Mouse (Mus musculus) kidney, embryonic 14.5 days (tissue): Measurements from ENCODE around the gene Cldn12. TPM values are rescaled to one million over a fixed set of nuclear protein-coding genes. Genes with fewer than 3 reads are reported as not detected.

Experiments
- ATAC-seq: fragments of 200-750 bp; cut with Nextera tagmentation; 2 replicates; pipeline ENCODE4 v1.8.0; 2017; ENCODE audit warnings: moderate number of reproducible peaks, mild to moderate bottlenecking, moderate TSS enrichment, moderate library complexity; ENCODE audit not compliant: low FRiP score, low TSS enrichment
- H3K27ac ChIP-seq: fragments of 300-500 bp; sonication (generic); 2 replicates; pipeline ENCODE4 v1.5.1; 2014; ENCODE audit warnings: low read depth, mild to moderate bottlenecking, low read length, moderate library complexity, mixed read lengths
- H3K27me3 ChIP-seq: fragments of 300-500 bp; sonication (generic); 2 replicates; pipeline ENCODE4 v1.6.1; 2014; ENCODE audit warnings: mild to moderate bottlenecking, low read length; ENCODE audit not compliant: control insufficient read depth, insufficient read depth
- H3K36me3 ChIP-seq: fragments of 300-500 bp; sonication (generic); 2 replicates; pipeline ENCODE4 v1.6.1; 2014; ENCODE audit warnings: low read length, mixed read lengths; ENCODE audit not compliant: control insufficient read depth, insufficient read depth
- H3K4me1 ChIP-seq: fragments of 300-500 bp; sonication (generic); 2 replicates; pipeline ENCODE4 v1.6.1; 2014; ENCODE audit warnings: low read length, mixed read lengths; ENCODE audit not compliant: control insufficient read depth, insufficient read depth
- H3K4me2 ChIP-seq: fragments of 300-500 bp; sonication (generic); replicated peaks from 2 replicates; pipeline ENCODE4 v1.6.1; 2014; ENCODE audit warnings: low read depth, mild to moderate bottlenecking, low read length
- H3K4me3 ChIP-seq: fragments of 300-500 bp; sonication (generic); 2 replicates; pipeline ENCODE4 v1.5.1; 2014; ENCODE audit warnings: mild to moderate bottlenecking, low read length
- H3K9ac ChIP-seq: fragments of 300-500 bp; sonication (generic); 2 replicates; pipeline ENCODE4 v1.6.1; 2014; ENCODE audit warnings: low read depth, mild to moderate bottlenecking, low read length, moderate library complexity
- H3K9me3 ChIP-seq: fragments of 300-500 bp; sonication (generic); 2 replicates; pipeline ENCODE4 v1.6.1; 2016; ENCODE audit warnings: low read length; ENCODE audit not compliant: control insufficient read depth
- WGBS: fragments of 180-500 bp; shearing (Covaris S2); extraction: QIAGEN DNeasy Blood & Tissue Kit; methylation state at CpG from one replicate; pipeline ENCODE4 v1.1.7; 2014; 5-methylcytosine and 5-hydroxymethylcytosine counted together
- polyA plus RNA-seq: library from polyadenylated mRNA; unstranded; fragments of >200 nt; fragmentation: Nextera tagmentation; extraction: Ambion mirVana; gene quantifications from 2 replicates; pipeline ENCODE4 v1.2.1, GENCODE M21; 2014

Gene Cldn12
- polyA plus RNA-seq, 1 experiment from 2014 or later = 32.7 TPM

- Histone ChIP-seq H3K9me3 (no peaks in the 10 kb centered on the region), H3K4me1 (no peaks in the 10 kb centered on the region), H3K27ac (no peak overlapping the region), H3K4me2 (no peak overlapping the region), H3K27me3 (no peaks in the 10 kb centered on the region), H3K9ac (no peak overlapping the region), H3K4me3 (no peak overlapping the region), H3K36me3 (peaks cover 14% of the 10 kb centered on the region)
- 90% methylated on average over 4 of the region's 4 CpGs for WGBS
- ATAC-seq = no peak
Observed at GRCm38 (mm10) chr5:5503381-5503780, 11.4 kb downstream of the Cldn12 start.

GRCm38 (mm10) chr5:5501583-5501982, 13.2 kb downstream of the Cldn12 start:
- no peak overlapping the region for H3K9ac ChIP-seq
- H3K4me1 ChIP-seq = no peaks in the 10 kb centered on the region
- no peak overlapping the region for H3K4me3 ChIP-seq
- no peak overlapping the region for H3K4me2 ChIP-seq
- no peaks in the 10 kb centered on the region for H3K27me3 ChIP-seq
- no peaks in the 10 kb centered on the region for H3K9me3 ChIP-seq
- H3K36me3 ChIP-seq = peaks cover 3% of the 10 kb centered on the region
- ATAC-seq = no peak
- no peak overlapping the region for H3K27ac ChIP-seq
- whole genome bisulfite sequencing = 83% methylated on average over 2 of the region's 2 CpGs

GRCm38 (mm10) chr5:5496393-5496792, 18.4 kb downstream of the Cldn12 start:
- H3K4me1 ChIP-seq = no peaks in the 10 kb centered on the region
- no peaks in the 10 kb centered on the region for H3K9me3 ChIP-seq
- H3K27ac ChIP-seq = no peak overlapping the region
- no peaks in the 10 kb centered on the region for H3K36me3 ChIP-seq
- 0 out of 2 replicates have a peak, but pooled peaks cover 3% of the 10 kb centered on the region for H3K27me3 ChIP-seq
- no peak overlapping the region for H3K4me3 ChIP-seq
- no peak overlapping the region for H3K4me2 ChIP-seq
- no peak overlapping the region for H3K9ac ChIP-seq
- peak; percentile 65; the same call in 1 of the 2 replicates for ATAC-seq
- WGBS = 48% methylated on average over 3 of the region's 3 CpGs

GRCm38 (mm10) chr5:5495042-5495441, 19.7 kb downstream of the Cldn12 start:
- no peaks in the 10 kb centered on the region for H3K9me3 ChIP-seq

GRCm38 (mm10) chr5:5494269-5495005, 20.3 kb downstream of the Cldn12 start:
- 0 out of 2 replicates have a peak, but pooled peaks cover 3% of the 10 kb centered on the region for H3K27me3 ChIP-seq
- H3K36me3 ChIP-seq = no peaks in the 10 kb centered on the region
- ATAC-seq = peak; percentile 50; the same call in 1 of the 2 replicates
- no peaks in the 10 kb centered on the region for H3K9me3 ChIP-seq
- no peak overlapping the region for H3K27ac ChIP-seq
- H3K4me3 ChIP-seq = no peak overlapping the region
- H3K4me2 ChIP-seq = no peak overlapping the region
- no peaks in the 10 kb centered on the region for H3K4me1 ChIP-seq
- no peak overlapping the region for H3K9ac ChIP-seq
- WGBS = 37% methylated on average over 16 of the region's 16 CpGs

More at GRCm38 (mm10) chr5:5495042-5495441, 19.7 kb downstream of the Cldn12 start:
- Histone ChIP-seq H3K36me3 (no peaks in the 10 kb centered on the region), H3K9ac (no peak overlapping the region), H3K4me2 (no peak overlapping the region), H3K27me3 (0 out of 2 replicates have a peak, but pooled peaks cover 3% of the 10 kb centered on the region), H3K4me3 (no peak overlapping the region), H3K27ac (no peak overlapping the region), H3K4me1 (no peaks in the 10 kb centered on the region)
- 88% methylated on average over 4 of the region's 4 CpGs for WGBS
- no peak for ATAC-seq

GRCm38 (mm10) chr5:5492163-5492562, 22.6 kb downstream of the Cldn12 start:
- H3K4me1 ChIP-seq = no peaks in the 10 kb centered on the region
- H3K27ac ChIP-seq = no peak overlapping the region
- no peak for ATAC-seq
- H3K4me3 ChIP-seq = no peak overlapping the region
- H3K4me2 ChIP-seq = no peak overlapping the region
- H3K9ac ChIP-seq = no peak overlapping the region
- H3K9me3 ChIP-seq = no peaks in the 10 kb centered on the region
- H3K36me3 ChIP-seq = no peaks in the 10 kb centered on the region
- WGBS = 96% methylated on average over 4 of the region's 4 CpGs
- H3K27me3 ChIP-seq = 0 out of 2 replicates have a peak, but pooled peaks cover 3% of the 10 kb centered on the region

GRCm38 (mm10) chr5:5486071-5486470, 28.7 kb downstream of the Cldn12 start:
- Histone ChIP-seq H3K4me2 (no peak overlapping the region), H3K4me3 (no peak overlapping the region), H3K36me3 (no peaks in the 10 kb centered on the region), H3K9me3 (no peaks in the 10 kb centered on the region), H3K27ac (no peak overlapping the region), H3K4me1 (no peaks in the 10 kb centered on the region), H3K27me3 (no peaks in the 10 kb centered on the region), H3K9ac (no peak overlapping the region)
- 34% methylated on average over 3 of the region's 3 CpGs for WGBS
- ATAC-seq = no peak

- Histone ChIP-seq H3K9me3 (no peaks in the 10 kb centered on the region), H3K4me2 (no peak overlapping the region), H3K9ac (no peak overlapping the region), H3K36me3 (no peaks in the 10 kb centered on the region), H3K4me3 (no peak overlapping the region), H3K4me1 (no peaks in the 10 kb centered on the region), H3K27ac (no peak overlapping the region), H3K27me3 (no peaks in the 10 kb centered on the region)
- no peak for ATAC-seq
- 49% methylated on average over 9 of the region's 9 CpGs for WGBS
Observed at GRCm38 (mm10) chr5:5483254-5483858, 31.4 kb downstream of the Cldn12 start.

GRCm38 (mm10) chr5:5481662-5482061, 33.1 kb downstream of the Cldn12 start:
- Histone ChIP-seq H3K4me3 (no peak overlapping the region), H3K36me3 (no peaks in the 10 kb centered on the region), H3K4me2 (no peak overlapping the region), H3K9ac (no peak overlapping the region), H3K9me3 (no peaks in the 10 kb centered on the region), H3K4me1 (no peaks in the 10 kb centered on the region), H3K27me3 (no peaks in the 10 kb centered on the region), H3K27ac (no peak overlapping the region)
- 0 out of 2 replicates have a peak, but pooled peaks have one; percentile 48 for ATAC-seq
- 5% methylated on average over 1 of the region's 1 CpGs for WGBS
